Mouse (Mus musculus) intestine, postnatal 0 days (tissue): ENCODE results near the gene Rasal2. TPM values are rescaled to one million over a fixed set of nuclear protein-coding genes. Genes with fewer than 3 reads are reported as not detected.
A peak's percentile ranks its signal among the peaks of the same experiment; 100 is the strongest.

Experiments used
- ATAC-seq: fragments of 200-750 bp; cut with Nextera tagmentation; 2 replicates; pipeline ENCODE4 v1.8.0; 2017; ENCODE audit warnings: mild to moderate bottlenecking, moderate TSS enrichment, moderate library complexity
- H3K27ac ChIP-seq: fragments of 300-500 bp; sonication (generic); 2 replicates; pipeline ENCODE4 v1.5.1; 2014; ENCODE audit warnings: mild to moderate bottlenecking, low read depth, low read length, moderate library complexity
- H3K27me3 ChIP-seq: fragments of 300-500 bp; sonication (generic); replicated peaks from 2 replicates; pipeline ENCODE4 v1.6.1; 2014; ENCODE audit warnings: low read length, mixed read lengths; ENCODE audit not compliant: control insufficient read depth, insufficient read depth
- H3K36me3 ChIP-seq: fragments of 300-500 bp; sonication (generic); 2 replicates; pipeline ENCODE4 v1.6.1; 2014; ENCODE audit warnings: mild to moderate bottlenecking, moderate library complexity; ENCODE audit not compliant: control insufficient read depth, insufficient read depth
- H3K4me1 ChIP-seq: fragments of 300-500 bp; sonication (generic); replicated peaks from 2 replicates; pipeline ENCODE4 v1.6.1; 2014; ENCODE audit warnings: antibody characterized with exemption, low read length, mixed read lengths; ENCODE audit not compliant: control insufficient read depth, insufficient read depth
- H3K4me2 ChIP-seq: fragments of 300-500 bp; sonication (generic); replicated peaks from 2 replicates; pipeline ENCODE4 v1.6.1; 2014; ENCODE audit warnings: low read depth, mild to moderate bottlenecking, moderate library complexity
- H3K4me3 ChIP-seq: fragments of 300-500 bp; sonication (generic); 2 replicates; pipeline ENCODE4 v1.5.1; 2014; ENCODE audit warnings: low read depth, low read length
- H3K9ac ChIP-seq: fragments of 300-500 bp; sonication (generic); 2 replicates; pipeline ENCODE4 v1.6.1; 2014; ENCODE audit warnings: mild to moderate bottlenecking, low read depth, low read length
- H3K9me3 ChIP-seq: fragments of 300-500 bp; sonication (generic); 2 replicates; pipeline ENCODE4 v1.6.1; 2016; ENCODE audit warnings: mixed run types; ENCODE audit not compliant: control insufficient read depth
- CTCF ChIP-seq: sonication (generic); IDR thresholded peaks from 2 replicates; pipeline ENCODE4 v1.5.1; 2016; ENCODE audit warnings: low read depth, mild to moderate bottlenecking, control low read depth, antibody characterized with exemption, moderate library complexity
- WGBS: fragments of 180-500 bp; shearing (Covaris S2); extraction: QIAGEN DNeasy Blood & Tissue Kit; methylation state at CpG from one replicate; pipeline ENCODE4 v1.1.7; 2014; 5-methylcytosine and 5-hydroxymethylcytosine counted together
- polyA plus RNA-seq: library from polyadenylated mRNA; unstranded; fragments of >200 nt; fragmentation: Nextera tagmentation; extraction: Ambion mirVana; gene quantifications from 2 replicates; pipeline ENCODE4 v1.2.1, GENCODE M21; 2015

Gene Rasal2
- polyA plus RNA-seq, 1 experiment from 2014 or later, result 5.3 TPM

GRCm38 (mm10) chr1:157290173-157290572 lies 122.2 kb downstream of the Rasal2 start:
- no peak overlapping the region for H3K4me2 ChIP-seq
- H3K4me3 ChIP-seq, result no peak overlapping the region
- H3K9ac ChIP-seq, result no peak overlapping the region
- H3K27me3 ChIP-seq, result no peaks in the 10 kb centered on the region
- no peaks in the 10 kb centered on the region for H3K4me1 ChIP-seq
- no peaks in the 10 kb centered on the region for H3K9me3 ChIP-seq
- no peak for TF ChIP-seq CTCF
- ATAC-seq, result no peak
- no peaks in the 10 kb centered on the region for H3K36me3 ChIP-seq
- no peak overlapping the region for H3K27ac ChIP-seq
- WGBS, result 84% methylated on average over 2 of the region's 2 CpGs

GRCm38 (mm10) chr1:157289251-157289650 lies 123.1 kb downstream of the Rasal2 start:
- H3K27ac ChIP-seq, result no peak overlapping the region
- H3K27me3 ChIP-seq, result no peaks in the 10 kb centered on the region
- ATAC-seq, result no peak

GRCm38 (mm10) chr1:157286561-157286960 lies 125.8 kb downstream of the Rasal2 start:
- no peaks in the 10 kb centered on the region for H3K27me3 ChIP-seq
- no peaks in the 10 kb centered on the region for H3K9me3 ChIP-seq

More at GRCm38 (mm10) chr1:157289251-157289650, 123.1 kb downstream of the Rasal2 start:
- no peak for TF ChIP-seq CTCF
- H3K4me1 ChIP-seq, result no peaks in the 10 kb centered on the region
- H3K36me3 ChIP-seq, result no peaks in the 10 kb centered on the region
- H3K4me2 ChIP-seq, result no peak overlapping the region
- H3K9me3 ChIP-seq, result no peaks in the 10 kb centered on the region
- no peak overlapping the region for H3K4me3 ChIP-seq
- H3K9ac ChIP-seq, result no peak overlapping the region
- 51% methylated on average over 2 of the region's 2 CpGs for WGBS

DNA sequence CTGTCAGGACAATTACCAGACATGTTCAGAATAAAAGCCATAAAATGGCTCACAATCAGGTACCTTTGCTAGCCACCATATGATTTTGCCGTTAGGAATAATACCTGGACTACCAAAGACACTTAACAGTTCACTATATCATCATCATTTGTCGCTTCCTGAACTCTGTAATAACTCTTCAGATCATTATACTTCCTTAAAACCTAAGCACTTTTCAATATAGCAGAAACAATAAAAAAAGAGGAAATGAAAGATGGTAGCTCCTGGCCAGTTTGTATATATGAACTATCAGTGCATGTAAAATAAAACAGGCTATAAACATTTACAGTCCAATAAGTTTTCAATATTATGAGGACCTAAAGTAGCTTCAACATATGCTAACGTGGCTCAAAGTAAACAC lies 127.0 kb downstream of the Rasal2 start:
- ATAC-seq, result no peak
- no peak for TF ChIP-seq CTCF
- 67% methylated on average over 3 of the region's 3 CpGs for WGBS
- Histone ChIP-seq H3K9me3 (no peaks in the 10 kb centered on the region), H3K27ac (no peak overlapping the region), H3K4me2 (no peak overlapping the region), H3K4me3 (no peak overlapping the region), H3K27me3 (no peaks in the 10 kb centered on the region), H3K4me1 (no peaks in the 10 kb centered on the region), H3K9ac (no peak overlapping the region), H3K36me3 (no peaks in the 10 kb centered on the region)

More at GRCm38 (mm10) chr1:157286561-157286960, 125.8 kb downstream of the Rasal2 start:
- no peak for ATAC-seq
- Histone ChIP-seq H3K9ac (no peak overlapping the region), H3K36me3 (no peaks in the 10 kb centered on the region), H3K4me3 (no peak overlapping the region), H3K27ac (no peak overlapping the region), H3K4me2 (no peak overlapping the region), H3K4me1 (no peaks in the 10 kb centered on the region)
- peak; percentile 71 for TF ChIP-seq CTCF
- WGBS, result 16% methylated on average over 4 of the region's 4 CpGs

DNA sequence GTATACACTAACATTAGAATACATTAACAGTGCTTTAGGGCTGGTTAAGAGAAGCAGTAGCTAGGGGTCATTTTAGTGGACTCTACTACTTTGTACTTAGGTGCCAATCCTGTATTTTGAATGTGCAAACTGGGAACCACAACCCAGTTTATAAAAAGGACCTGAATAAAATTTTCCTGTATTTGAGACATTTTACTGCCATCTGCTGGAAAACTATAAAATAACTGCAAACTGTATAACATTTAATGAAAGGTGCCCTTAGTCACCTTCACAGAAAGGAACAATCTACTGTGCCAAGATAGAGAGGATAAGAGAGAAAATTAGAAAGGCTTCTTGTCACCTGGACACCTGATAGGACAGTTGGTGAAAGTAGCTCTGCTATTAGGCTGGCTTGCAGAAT lies 131.6 kb downstream of the Rasal2 start:
- ATAC-seq, result no peak
- Histone ChIP-seq H3K4me3 (no peak overlapping the region), H3K9me3 (no peaks in the 10 kb centered on the region), H3K27ac (no peak overlapping the region), H3K36me3 (no peaks in the 10 kb centered on the region), H3K4me2 (no peak overlapping the region), H3K9ac (no peak overlapping the region), H3K4me1 (no peaks in the 10 kb centered on the region), H3K27me3 (no peaks in the 10 kb centered on the region)
- peak; percentile 52 for TF ChIP-seq CTCF

DNA sequence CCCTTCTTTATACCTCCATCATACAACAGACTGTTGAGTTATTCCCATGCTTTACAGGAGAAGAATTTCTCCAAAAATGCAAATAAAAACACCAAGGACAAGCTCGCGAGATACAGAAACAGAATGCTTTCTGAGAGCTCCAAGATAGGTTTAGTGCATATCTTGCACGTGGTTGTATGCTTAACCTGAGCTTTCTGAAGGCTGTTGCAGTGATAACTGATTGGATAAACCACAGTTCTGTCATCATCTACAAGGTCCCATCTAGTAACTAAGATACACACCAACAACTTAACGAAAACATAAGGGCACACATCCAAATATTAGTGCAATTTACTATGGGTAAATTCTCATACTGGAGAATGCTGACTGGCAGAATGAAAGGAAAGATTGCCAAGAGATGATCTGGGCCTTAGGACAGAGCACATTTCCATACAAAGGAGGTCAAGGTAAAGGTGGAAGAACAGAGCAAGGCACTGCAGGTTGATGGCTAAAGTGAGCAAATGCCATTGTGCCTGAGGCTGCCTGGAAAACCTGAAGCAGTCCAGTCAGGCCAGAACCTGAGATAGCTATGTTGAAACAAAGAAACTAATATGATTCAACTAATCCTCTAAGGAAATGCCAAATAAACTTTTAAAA lies 136.6 kb downstream of the Rasal2 start:
- H3K27me3 ChIP-seq, result no peaks in the 10 kb centered on the region
- no peaks in the 10 kb centered on the region for H3K36me3 ChIP-seq
- H3K4me1 ChIP-seq, result no peaks in the 10 kb centered on the region
- whole genome bisulfite sequencing, result 74% methylated on average over 4 of the region's 4 CpGs
- no peak overlapping the region for H3K9ac ChIP-seq
- ATAC-seq, result no peak
- no peak overlapping the region for H3K27ac ChIP-seq
- no peak overlapping the region for H3K4me2 ChIP-seq
- no peak for TF ChIP-seq CTCF
- H3K4me3 ChIP-seq, result no peak overlapping the region
- H3K9me3 ChIP-seq, result no peaks in the 10 kb centered on the region
